Mouse (Mus musculus): ENCODE measurements around the gene Prr36. TPM values are rescaled to one million over a fixed set of nuclear protein-coding genes. Genes with fewer than 3 reads are reported as not detected.

Gene Prr36
- polyA plus RNA-seq, 1 experiment from 2014 or later, result 34.6 TPM

- Histone ChIP-seq H3K9me3 (ENCODE audit: control insufficient read depth, low read length) (no peaks in the 10 kb centered on the region), H3K9ac (ENCODE audit: low read length) (no peak overlapping the region), H3K4me2 (ENCODE audit: low read depth) (no peak overlapping the region), H3K27me3 (ENCODE audit: control insufficient read depth, insufficient read depth, low read length) (peaks cover 16% of the 10 kb centered on the region), H3K4me3 (ENCODE audit: low read depth, low read length) (no peak overlapping the region), H3K36me3 (ENCODE audit: control insufficient read depth, insufficient read depth, low read length) (no peaks in the 10 kb centered on the region), H3K4me1 (ENCODE audit: control insufficient read depth, insufficient read depth, low read length) (peaks cover 3% of the 10 kb centered on the region; the same call in 1 of the 2 replicates), H3K27ac (ENCODE audit: low read depth, low read length) (no peak overlapping the region)
- ATAC-seq (ENCODE audit: insufficient read depth, low FRiP score, low TSS enrichment) (no peak), DNase-seq (ENCODE audit: low spot score) (no peak)
- 95% methylated on average over 4 of the region's 4 CpGs for WGBS
These were observed 10.7 kb upstream of the Prr36 start for GRCm38 (mm10) chr8:4227919-4228318.

- ATAC-seq (ENCODE audit: insufficient read depth, low FRiP score, low TSS enrichment) (peak; percentile 55; the same call in 1 of the 2 replicates), DNase-seq (ENCODE audit: low spot score) (no peak)
- Histone ChIP-seq H3K36me3 (ENCODE audit: control insufficient read depth, insufficient read depth, low read length) (no peaks in the 10 kb centered on the region), H3K9me3 (ENCODE audit: control insufficient read depth, low read length) (no peaks in the 10 kb centered on the region), H3K27ac (ENCODE audit: low read depth, low read length) (no peak within 1 kb of the TSS), H3K4me1 (ENCODE audit: control insufficient read depth, insufficient read depth, low read length) (peaks cover 3% of the 10 kb centered on the region; the same call in 1 of the 2 replicates), H3K9ac (ENCODE audit: low read length) (no peak within 1 kb of the TSS), H3K27me3 (ENCODE audit: control insufficient read depth, insufficient read depth, low read length) (peaks cover 16% of the 10 kb centered on the region), H3K4me3 (ENCODE audit: low read depth, low read length) (0 out of 2 replicates have a peak within 1 kb of the TSS, but pooled peaks have one; percentile 1), H3K4me2 (ENCODE audit: low read depth) (peak within 1 kb of the TSS; percentile 6)
- WGBS, result 7% methylated on average over 33 of the region's 33 CpGs
These were observed 9.6 kb upstream of the Prr36 start, which contains the start of gene Lrrc8e for GRCm38 (mm10) chr8:4226739-4227347. TSS of gene Lrrc8e (plus strand) at chr8:4226827.

- Histone ChIP-seq H3K9ac (ENCODE audit: low read length) (no peak overlapping the region), H3K27me3 (ENCODE audit: control insufficient read depth, insufficient read depth, low read length) (peaks cover 16% of the 10 kb centered on the region)
- no peak for DNase-seq (ENCODE audit: low spot score)
These were observed 9.1 kb upstream of the Prr36 start for GRCm38 (mm10) chr8:4226323-4226722.

GRCm38 (mm10) chr8:4222059-4222458 is 4.8 kb upstream of the Prr36 start:
- H3K27ac ChIP-seq (ENCODE audit: low read depth, low read length), result no peak overlapping the region
- H3K4me3 ChIP-seq (ENCODE audit: low read depth, low read length), result no peak overlapping the region
- H3K36me3 ChIP-seq (ENCODE audit: control insufficient read depth, insufficient read depth, low read length), result no peaks in the 10 kb centered on the region
- H3K27me3 ChIP-seq (ENCODE audit: control insufficient read depth, insufficient read depth, low read length), result peaks cover 9% of the 10 kb centered on the region; the same call in 1 of the 2 replicates
- ATAC-seq (ENCODE audit: insufficient read depth, low FRiP score, low TSS enrichment) (no peak), DNase-seq (ENCODE audit: low spot score) (no peak)
- H3K9ac ChIP-seq (ENCODE audit: low read length), result no peak overlapping the region
- no peaks in the 10 kb centered on the region for H3K9me3 ChIP-seq (ENCODE audit: control insufficient read depth, low read length)
- peaks cover 3% of the 10 kb centered on the region for H3K4me1 ChIP-seq (ENCODE audit: control insufficient read depth, insufficient read depth, low read length)
- H3K4me2 ChIP-seq (ENCODE audit: low read depth), result no peak overlapping the region

More at GRCm38 (mm10) chr8:4226323-4226722, 9.1 kb upstream of the Prr36 start:
- Histone ChIP-seq H3K4me2 (ENCODE audit: low read depth) (peak overlapping the region; percentile 6; the same call in 1 of the 2 replicates), H3K4me3 (ENCODE audit: low read depth, low read length) (no peak overlapping the region), H3K36me3 (ENCODE audit: control insufficient read depth, insufficient read depth, low read length) (no peaks in the 10 kb centered on the region), H3K4me1 (ENCODE audit: control insufficient read depth, insufficient read depth, low read length) (peaks cover 3% of the 10 kb centered on the region; the same call in 1 of the 2 replicates), H3K9me3 (ENCODE audit: control insufficient read depth, low read length) (no peaks in the 10 kb centered on the region), H3K27ac (ENCODE audit: low read depth, low read length) (no peak overlapping the region)
- 25% methylated on average over 4 of the region's 4 CpGs for WGBS
- ATAC-seq (ENCODE audit: insufficient read depth, low FRiP score, low TSS enrichment), result no peak

GRCm38 (mm10) chr8:4219617-4220016 is 2.4 kb upstream of the Prr36 start:
- no peak overlapping the region for H3K4me2 ChIP-seq (ENCODE audit: low read depth)
- H3K27ac ChIP-seq (ENCODE audit: low read depth, low read length), result no peak overlapping the region
- peaks cover 12% of the 10 kb centered on the region for H3K27me3 ChIP-seq (ENCODE audit: control insufficient read depth, insufficient read depth, low read length)
- no peak overlapping the region for H3K9ac ChIP-seq (ENCODE audit: low read length)
- H3K4me3 ChIP-seq (ENCODE audit: low read depth, low read length), result no peak overlapping the region
- 83% methylated on average over 3 of the region's 3 CpGs for WGBS
- H3K4me1 ChIP-seq (ENCODE audit: control insufficient read depth, insufficient read depth, low read length), result peaks cover 2% of the 10 kb centered on the region; the same call in 1 of the 2 replicates
- DNase-seq (ENCODE audit: low spot score) (no peak), ATAC-seq (ENCODE audit: insufficient read depth, low FRiP score, low TSS enrichment) (no peak)
- H3K36me3 ChIP-seq (ENCODE audit: control insufficient read depth, insufficient read depth, low read length), result no peaks in the 10 kb centered on the region
- no peaks in the 10 kb centered on the region for H3K9me3 ChIP-seq (ENCODE audit: control insufficient read depth, low read length)

GRCm38 (mm10) chr8:4216296-4216695 is 963 bp downstream of the Prr36 start:
- DNase-seq (ENCODE audit: low spot score) (no peak), ATAC-seq (ENCODE audit: insufficient read depth, low FRiP score, low TSS enrichment) (no peak)
- peaks cover 15% of the 10 kb centered on the region for H3K27me3 ChIP-seq (ENCODE audit: control insufficient read depth, insufficient read depth, low read length)
- peak overlapping the region; percentile 58; the same call in 1 of the 2 replicates for H3K27ac ChIP-seq (ENCODE audit: low read depth, low read length)
- H3K4me3 ChIP-seq (ENCODE audit: low read depth, low read length), result peak overlapping the region; percentile 66
- H3K4me1 ChIP-seq (ENCODE audit: control insufficient read depth, insufficient read depth, low read length), result peaks cover 21% of the 10 kb centered on the region
- no peaks in the 10 kb centered on the region for H3K9me3 ChIP-seq (ENCODE audit: control insufficient read depth, low read length)
- H3K36me3 ChIP-seq (ENCODE audit: control insufficient read depth, insufficient read depth, low read length), result no peaks in the 10 kb centered on the region
- peak overlapping the region; percentile 64 for H3K4me2 ChIP-seq (ENCODE audit: low read depth)
- WGBS, result 1% methylated on average over 18 of the region's 18 CpGs
- peak overlapping the region; percentile 90 for H3K9ac ChIP-seq (ENCODE audit: low read length)

GRCm38 (mm10) chr8:4214006-4214980 is 3.0 kb downstream of the Prr36 start:
- H3K27ac ChIP-seq (ENCODE audit: low read depth, low read length), result no peak overlapping the region
- DNase-seq (ENCODE audit: low spot score), result peak; percentile 44
- H3K4me3 ChIP-seq (ENCODE audit: low read depth, low read length), result peak overlapping the region; percentile 8; the same call in 1 of the 2 replicates
- H3K27me3 ChIP-seq (ENCODE audit: control insufficient read depth, insufficient read depth, low read length), result peaks cover 15% of the 10 kb centered on the region
- no peak overlapping the region; the same call in 1 of the 2 replicates for H3K9ac ChIP-seq (ENCODE audit: low read length)
- no peak for ATAC-seq (ENCODE audit: insufficient read depth, low FRiP score, low TSS enrichment)
- peak overlapping the region; percentile 69 for H3K4me2 ChIP-seq (ENCODE audit: low read depth)
- H3K36me3 ChIP-seq (ENCODE audit: control insufficient read depth, insufficient read depth, low read length), result no peaks in the 10 kb centered on the region; the same call in 1 of the 2 replicates
- peaks cover 21% of the 10 kb centered on the region for H3K4me1 ChIP-seq (ENCODE audit: control insufficient read depth, insufficient read depth, low read length)
- H3K9me3 ChIP-seq (ENCODE audit: control insufficient read depth, low read length), result no peaks in the 10 kb centered on the region
- WGBS, result 12% methylated on average over 33 of the region's 33 CpGs

- no peaks in the 10 kb centered on the region for H3K9me3 ChIP-seq (ENCODE audit: control insufficient read depth, low read length)
- peaks cover 21% of the 10 kb centered on the region for H3K4me1 ChIP-seq (ENCODE audit: control insufficient read depth, insufficient read depth, low read length)
- H3K4me3 ChIP-seq (ENCODE audit: low read depth, low read length), result peak overlapping the region; percentile 29
- peak overlapping the region; percentile 37 for H3K9ac ChIP-seq (ENCODE audit: low read length)
- ATAC-seq (ENCODE audit: insufficient read depth, low FRiP score, low TSS enrichment) (0 out of 2 replicates have a peak, but pooled peaks have one; percentile 1), DNase-seq (ENCODE audit: low spot score) (peak; percentile 41)
- H3K4me2 ChIP-seq (ENCODE audit: low read depth), result peak overlapping the region; percentile 69
- H3K27ac ChIP-seq (ENCODE audit: low read depth, low read length), result 0 out of 2 replicates have a peak overlapping the region, but pooled peaks have one; percentile 34
- WGBS, result 2% methylated on average over 18 of the region's 18 CpGs
- H3K36me3 ChIP-seq (ENCODE audit: control insufficient read depth, insufficient read depth, low read length), result no peaks in the 10 kb centered on the region; the same call in 1 of the 2 replicates
- H3K27me3 ChIP-seq (ENCODE audit: control insufficient read depth, insufficient read depth, low read length), result peaks cover 15% of the 10 kb centered on the region
These were observed 3.9 kb downstream of the Prr36 start for GRCm38 (mm10) chr8:4213210-4214005.

All from neural tube, embryonic 11.5 days (tissue).